Mouse (Mus musculus) lung, adult 2 months (tissue): ENCODE data around the gene Me3.

Source experiments
- CTCF ChIP-seq: fragments of 200-500 bp; IDR thresholded peaks from 2 replicates; pipeline ENCODE4 v1.5.1; 2011; ENCODE audit warnings: mild to moderate bottlenecking, low read length, control low read depth; ENCODE audit not compliant: insufficient read depth
- POLR2A ChIP-seq: fragments of 200-500 bp; IDR thresholded peaks from 2 replicates; pipeline ENCODE4 v1.6.1; 2011; ENCODE audit warnings: low read depth, mild to moderate bottlenecking, control low read depth, low read length, borderline replicate concordance; ENCODE audit errors: extremely low read depth

- TF ChIP-seq POLR2A (no peak), CTCF (no peak)
Measured at GRCm38 (mm10) chr7:89623331-89623730, 8.9 kb upstream of the Me3 start.
